Comparison of ENCODE assay signal across 16 mouse cellular contexts in genomic region chr6:39074186-39074585, GRCm38 (mm10).
"Had no signal": no experiment of that assay in that cellular context is flagged by ENCODE, and none has a peak within 500 bp of the region (broad histone marks: within the 10 kb centered on the region; RNA-seq: fewer than 3 reads in every experiment).

No protein-coding gene starts in this region.

- H3K27me3 ChIP-seq: kidney, embryonic 15.5 days; neural tube, embryonic 12.5 days; neural tube, embryonic 15.5 days; stomach, embryonic 15.5 days had no signal

- H3K9ac ChIP-seq: kidney, embryonic 15.5 days; liver, embryonic 13.5 days; neural tube, embryonic 12.5 days; neural tube, embryonic 15.5 days; stomach, embryonic 15.5 days had no signal

- DNase-seq: kidney, postnatal 10 days; kidney, postnatal 36 days; liver, embryonic 13.5 days; lung, adult 2 months; lung, postnatal 14 days; lung, postnatal 4 days; midbrain, embryonic 14.5 days; retina, postnatal 1 day; right cerebral cortex, postnatal 25 days; spleen, adult 18-20 months; thymus, postnatal 25 days had no signal

- H3K36me3 ChIP-seq: kidney, embryonic 15.5 days; liver, embryonic 13.5 days; neural tube, embryonic 12.5 days; neural tube, embryonic 15.5 days; stomach, embryonic 15.5 days had no signal

- H3K9me3 ChIP-seq: kidney, embryonic 15.5 days; liver, embryonic 13.5 days; neural tube, embryonic 12.5 days; neural tube, embryonic 15.5 days; stomach, embryonic 15.5 days had no signal

- H3K4me1 ChIP-seq: liver, embryonic 13.5 days; neural tube, embryonic 12.5 days; neural tube, embryonic 15.5 days; stomach, embryonic 15.5 days had no signal

- H3K4me3 ChIP-seq: kidney, embryonic 15.5 days; liver, embryonic 13.5 days; neural tube, embryonic 12.5 days; neural tube, embryonic 15.5 days; stomach, embryonic 15.5 days had no signal

- H3K27ac ChIP-seq: kidney, embryonic 15.5 days; liver, embryonic 13.5 days; neural tube, embryonic 12.5 days; neural tube, embryonic 15.5 days; stomach, embryonic 15.5 days had no signal

- H3K4me2 ChIP-seq: kidney, embryonic 15.5 days; liver, embryonic 13.5 days; midbrain, embryonic 11.5 days; neural tube, embryonic 12.5 days; neural tube, embryonic 15.5 days; stomach, embryonic 15.5 days had no signal
